Mouse (Mus musculus): ENCODE measurements around the gene Slc12a5. TPM values are rescaled to one million over a fixed set of nuclear protein-coding genes. Genes with fewer than 3 reads are reported as not detected.

The Slc12a5 gene
- polyA plus RNA-seq, 1 experiment from 2014 or later: 1.0 TPM

DNA sequence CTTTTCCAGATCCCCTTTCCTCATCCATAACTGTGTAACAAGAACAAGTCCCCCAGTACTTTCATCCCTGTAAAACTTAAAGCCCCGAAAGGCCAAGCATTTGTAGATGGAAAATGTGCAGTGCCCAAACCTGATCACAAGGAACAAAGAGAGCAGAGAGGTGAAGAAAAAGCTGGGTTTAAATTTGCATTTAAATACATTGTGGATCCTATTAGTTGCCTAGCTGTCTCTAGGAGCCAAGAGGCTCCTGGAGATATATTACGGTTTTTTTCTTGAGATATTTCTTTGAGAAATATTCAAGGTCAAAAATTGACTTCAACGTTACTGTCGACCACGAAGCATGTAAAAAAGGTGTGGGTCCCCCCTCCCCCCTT is 74.4 kb downstream of the Slc12a5 start:
- Histone ChIP-seq H3K9ac (ENCODE audit: low read depth, low read length) (no peak overlapping the region), H3K4me3 (ENCODE audit: low read depth, low read length) (peak overlapping the region; percentile 98; the same call in 1 of the 2 replicates), H3K4me1 (ENCODE audit: control insufficient read depth, insufficient read depth, low read length) (peaks cover 11% of the 10 kb centered on the region), H3K27me3 (ENCODE audit: control insufficient read depth, insufficient read depth, low read length) (no peaks in the 10 kb centered on the region), H3K9me3 (replicated peaks; ENCODE audit: control insufficient read depth, low read length) (no peaks in the 10 kb centered on the region), H3K36me3 (ENCODE audit: control insufficient read depth, insufficient read depth, low read length) (no peaks in the 10 kb centered on the region), H3K4me2 (peak overlapping the region; percentile 90), H3K27ac (ENCODE audit: low read depth, low read length) (no peak overlapping the region)
- WGBS (ENCODE audit: insufficient replicate concordance): 47% methylated on average over 5 of the region's 5 CpGs
- no peak for ATAC-seq (replicated peaks; ENCODE audit: insufficient number of reproducible peaks, low FRiP score, low TSS enrichment)

DNA sequence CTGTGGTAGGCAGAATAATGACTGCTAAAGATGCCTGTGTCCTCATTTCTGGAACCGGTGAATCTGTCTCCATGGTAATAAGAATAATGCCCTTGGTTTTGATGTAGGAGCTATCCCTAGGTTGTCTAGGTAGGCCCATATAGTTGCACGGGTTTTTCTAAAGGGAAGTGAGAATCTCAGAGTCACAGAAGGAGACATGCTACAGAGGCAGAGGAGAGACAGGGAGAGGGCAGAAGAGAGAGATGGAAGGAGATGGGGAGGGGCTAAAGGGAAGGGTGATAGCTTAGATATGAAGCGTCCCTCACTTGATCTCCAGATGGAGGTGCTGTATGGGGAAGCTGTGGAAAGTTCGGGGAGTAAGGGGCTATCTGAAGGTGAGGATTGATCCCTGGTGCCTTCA is 76.8 kb downstream of the Slc12a5 start:
- no peak for ATAC-seq (replicated peaks; ENCODE audit: insufficient number of reproducible peaks, low FRiP score, low TSS enrichment)
- no peaks in the 10 kb centered on the region for H3K9me3 ChIP-seq (replicated peaks; ENCODE audit: control insufficient read depth, low read length)
- WGBS (ENCODE audit: insufficient replicate concordance): 65% methylated on average over 4 of the region's 4 CpGs
- H3K4me3 ChIP-seq (ENCODE audit: low read depth, low read length): no peak overlapping the region
- H3K36me3 ChIP-seq (ENCODE audit: control insufficient read depth, insufficient read depth, low read length): no peaks in the 10 kb centered on the region
- peaks cover 11% of the 10 kb centered on the region for H3K4me1 ChIP-seq (ENCODE audit: control insufficient read depth, insufficient read depth, low read length)
- H3K27ac ChIP-seq (ENCODE audit: low read depth, low read length): no peak overlapping the region
- H3K9ac ChIP-seq (ENCODE audit: low read depth, low read length): no peak overlapping the region
- no peaks in the 10 kb centered on the region for H3K27me3 ChIP-seq (ENCODE audit: control insufficient read depth, insufficient read depth, low read length)
- no peak overlapping the region for H3K4me2 ChIP-seq

- no peak overlapping the region for H3K9ac ChIP-seq (ENCODE audit: low read depth, low read length)
- no peaks in the 10 kb centered on the region for H3K27me3 ChIP-seq (ENCODE audit: control insufficient read depth, insufficient read depth, low read length)
- ATAC-seq (replicated peaks; ENCODE audit: insufficient number of reproducible peaks, low FRiP score, low TSS enrichment): no peak
- H3K9me3 ChIP-seq (replicated peaks; ENCODE audit: control insufficient read depth, low read length): no peaks in the 10 kb centered on the region
- H3K36me3 ChIP-seq (ENCODE audit: control insufficient read depth, insufficient read depth, low read length): no peaks in the 10 kb centered on the region
- WGBS (ENCODE audit: insufficient replicate concordance): 65% methylated on average over 5 of the region's 5 CpGs
- no peak overlapping the region for H3K4me3 ChIP-seq (ENCODE audit: low read depth, low read length)
- no peak overlapping the region for H3K4me2 ChIP-seq
- H3K4me1 ChIP-seq (ENCODE audit: control insufficient read depth, insufficient read depth, low read length): no peaks in the 10 kb centered on the region
- no peak overlapping the region for H3K27ac ChIP-seq (ENCODE audit: low read depth, low read length)
Observed at GRCm38 (mm10) chr2:165042126-165042525, 81.5 kb downstream of the Slc12a5 start.

GRCm38 (mm10) chr2:165043090-165043636 is 82.6 kb downstream of the Slc12a5 start:
- Histone ChIP-seq H3K27ac (ENCODE audit: low read depth, low read length) (no peak overlapping the region), H3K4me1 (ENCODE audit: control insufficient read depth, insufficient read depth, low read length) (no peaks in the 10 kb centered on the region), H3K9me3 (replicated peaks; ENCODE audit: control insufficient read depth, low read length) (no peaks in the 10 kb centered on the region), H3K27me3 (ENCODE audit: control insufficient read depth, insufficient read depth, low read length) (no peaks in the 10 kb centered on the region), H3K36me3 (ENCODE audit: control insufficient read depth, insufficient read depth, low read length) (no peaks in the 10 kb centered on the region), H3K4me2 (no peak overlapping the region), H3K4me3 (ENCODE audit: low read depth, low read length) (no peak overlapping the region), H3K9ac (ENCODE audit: low read depth, low read length) (no peak overlapping the region)
- no peak for ATAC-seq (replicated peaks; ENCODE audit: insufficient number of reproducible peaks, low FRiP score, low TSS enrichment)
- 42% methylated on average over 17 of the region's 17 CpGs for WGBS (ENCODE audit: insufficient replicate concordance)

- 56% methylated on average over 2 of the region's 2 CpGs for WGBS (ENCODE audit: insufficient replicate concordance)
- Histone ChIP-seq H3K27me3 (ENCODE audit: control insufficient read depth, insufficient read depth, low read length) (no peaks in the 10 kb centered on the region), H3K9ac (ENCODE audit: low read depth, low read length) (no peak overlapping the region), H3K9me3 (replicated peaks; ENCODE audit: control insufficient read depth, low read length) (no peaks in the 10 kb centered on the region), H3K4me3 (ENCODE audit: low read depth, low read length) (no peak overlapping the region), H3K27ac (ENCODE audit: low read depth, low read length) (no peak overlapping the region), H3K36me3 (ENCODE audit: control insufficient read depth, insufficient read depth, low read length) (no peaks in the 10 kb centered on the region), H3K4me2 (no peak overlapping the region), H3K4me1 (ENCODE audit: control insufficient read depth, insufficient read depth, low read length) (no peaks in the 10 kb centered on the region)
- no peak for ATAC-seq (replicated peaks; ENCODE audit: insufficient number of reproducible peaks, low FRiP score, low TSS enrichment)
Observed at GRCm38 (mm10) chr2:165043729-165044128, 83.1 kb downstream of the Slc12a5 start.

- no peak overlapping the region for H3K4me2 ChIP-seq
- no peaks in the 10 kb centered on the region for H3K27me3 ChIP-seq (ENCODE audit: control insufficient read depth, insufficient read depth, low read length)
- no peak overlapping the region for H3K4me3 ChIP-seq (ENCODE audit: low read depth, low read length)
- H3K9ac ChIP-seq (ENCODE audit: low read depth, low read length): no peak overlapping the region
- H3K4me1 ChIP-seq (ENCODE audit: control insufficient read depth, insufficient read depth, low read length): no peaks in the 10 kb centered on the region
- H3K27ac ChIP-seq (ENCODE audit: low read depth, low read length): no peak overlapping the region
- no peaks in the 10 kb centered on the region for H3K9me3 ChIP-seq (replicated peaks; ENCODE audit: control insufficient read depth, low read length)
- no peaks in the 10 kb centered on the region for H3K36me3 ChIP-seq (ENCODE audit: control insufficient read depth, insufficient read depth, low read length)
- 46% methylated on average over 5 of the region's 5 CpGs for WGBS (ENCODE audit: insufficient replicate concordance)
- ATAC-seq (replicated peaks; ENCODE audit: insufficient number of reproducible peaks, low FRiP score, low TSS enrichment): no peak
Observed at GRCm38 (mm10) chr2:165049044-165049443, 88.4 kb downstream of the Slc12a5 start.

Other genes starting within 250 kb of the Slc12a5 start
- not detected in 2 replicates for gene Spint5, start 245.5 kb upstream of the Slc12a5 start, polyA plus RNA-seq (2014; fragmentation: Nextera tagmentation; extraction: Ambion mirVana)
- 0.19 TPM in 1 of 2 replicates, not detected in the other for gene Wfdc3, start 214.9 kb upstream of the Slc12a5 start, polyA plus RNA-seq (2014; fragmentation: Nextera tagmentation; extraction: Ambion mirVana)
- gene Dnttip1, start 214.8 kb upstream of the Slc12a5 start, polyA plus RNA-seq (2014; fragmentation: Nextera tagmentation; extraction: Ambion mirVana): 52.6 and 57.3 TPM in 2 replicates
- 449 and 506 TPM in 2 replicates for gene Ube2c, start 190.9 kb upstream of the Slc12a5 start, polyA plus RNA-seq (2014; fragmentation: Nextera tagmentation; extraction: Ambion mirVana)
- gene Tnnc2, start 180.8 kb upstream of the Slc12a5 start, polyA plus RNA-seq (2014; fragmentation: Nextera tagmentation; extraction: Ambion mirVana): 0.48 and 1.4 TPM in 2 replicates
- gene Snx21, start 175.0 kb upstream of the Slc12a5 start, polyA plus RNA-seq (2014; fragmentation: Nextera tagmentation; extraction: Ambion mirVana): 25.1 and 27.2 TPM in 2 replicates
- gene Acot8, start 155.9 kb upstream of the Slc12a5 start, polyA plus RNA-seq (2014; fragmentation: Nextera tagmentation; extraction: Ambion mirVana): 15.1 and 16.8 TPM in 2 replicates
- 7.2 and 7.4 TPM in 2 replicates for gene Zswim3, start 155.7 kb upstream of the Slc12a5 start, polyA plus RNA-seq (2014; fragmentation: Nextera tagmentation; extraction: Ambion mirVana)
- 11.4 and 11.7 TPM in 2 replicates for gene Zswim1, start 138.1 kb upstream of the Slc12a5 start, polyA plus RNA-seq (2014; fragmentation: Nextera tagmentation; extraction: Ambion mirVana)
- 0.30 TPM in 1 of 2 replicates, not detected in the other for gene Spata25, start 132.3 kb upstream of the Slc12a5 start, polyA plus RNA-seq (2014; fragmentation: Nextera tagmentation; extraction: Ambion mirVana)
- gene Ctsa, start 127.9 kb upstream of the Slc12a5 start, polyA plus RNA-seq (2014; fragmentation: Nextera tagmentation; extraction: Ambion mirVana): 143 and 149 TPM in 2 replicates
- 41.9 and 43.2 TPM in 2 replicates for gene Neurl2, start 127.3 kb upstream of the Slc12a5 start, polyA plus RNA-seq (2014; fragmentation: Nextera tagmentation; extraction: Ambion mirVana)
- 10.4 and 10.8 TPM in 2 replicates for gene Pltp, start 103.1 kb upstream of the Slc12a5 start, polyA plus RNA-seq (2014; fragmentation: Nextera tagmentation; extraction: Ambion mirVana)
- 50.1 and 54.8 TPM in 2 replicates for gene Pcif1, start 81.5 kb upstream of the Slc12a5 start, polyA plus RNA-seq (2014; fragmentation: Nextera tagmentation; extraction: Ambion mirVana)
- gene Zfp335, start 49.0 kb upstream of the Slc12a5 start, polyA plus RNA-seq (2014; fragmentation: Nextera tagmentation; extraction: Ambion mirVana): 8.8 and 8.9 TPM in 2 replicates
- gene Mmp9, start 20.0 kb upstream of the Slc12a5 start, polyA plus RNA-seq (2014; fragmentation: Nextera tagmentation; extraction: Ambion mirVana): 0.16 and 0.46 TPM in 2 replicates
- gene Ncoa5, start 74.1 kb downstream of the Slc12a5 start, polyA plus RNA-seq (2014; fragmentation: Nextera tagmentation; extraction: Ambion mirVana): 36.0 and 39.8 TPM in 2 replicates
- gene Cd40, start 94.8 kb downstream of the Slc12a5 start, polyA plus RNA-seq (2014; fragmentation: Nextera tagmentation; extraction: Ambion mirVana): 9.6 and 9.7 TPM in 2 replicates
- not detected in 2 replicates for gene 1700025C18Rik, start 129.9 kb downstream of the Slc12a5 start, polyA plus RNA-seq (2014; fragmentation: Nextera tagmentation; extraction: Ambion mirVana)